Mouse (Mus musculus) liver, postnatal 0 days (tissue): ENCODE measurements around the gene Rbm20.

Source experiments
- CTCF ChIP-seq: sonication (generic); IDR thresholded peaks from 2 replicates; pipeline ENCODE4 v1.5.1; 2016; ENCODE audit warnings: antibody characterized with exemption, low read depth
- EP300 ChIP-seq: IDR thresholded peaks from 2 replicates; pipeline ENCODE4 v1.6.1; 2016; ENCODE audit warnings: antibody characterized with exemption, low read depth, mild to moderate bottlenecking

DNA sequence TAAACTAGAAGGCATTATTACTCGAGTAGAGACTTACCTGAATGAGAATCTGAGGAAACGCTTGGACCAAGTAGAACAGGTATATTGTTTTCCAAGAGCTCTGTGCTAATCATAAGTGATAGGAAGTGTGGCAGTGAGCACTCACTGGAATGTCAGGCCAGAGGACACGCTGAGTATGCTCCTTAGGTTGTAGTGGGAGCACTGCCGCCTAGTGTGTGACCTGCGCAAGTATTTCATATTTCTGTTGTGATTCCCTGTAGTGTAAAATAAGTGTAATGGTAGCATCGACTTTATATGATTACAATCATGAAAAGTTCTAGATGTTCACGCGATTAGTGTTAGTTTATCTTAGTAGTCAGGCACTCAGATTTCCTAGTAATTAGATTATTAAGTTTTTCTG, 38.4 kb upstream of the Rbm20 start:
- TF ChIP-seq CTCF (peak; percentile 29; the same call in 1 of the 2 replicates), EP300 (no peak)
